Mouse (Mus musculus) CD4-positive helper T cell, adult 2 months (primary cell): Measurements from ENCODE around the gene Cnbp.

ENCODE experiments used
- DNase-seq: peaks from one replicate; pipeline ENCODE4 v3.0.0-alpha.2; 2012; ENCODE audit warnings: low read depth, missing footprints, low spot score

Cnbp gene

DNA sequence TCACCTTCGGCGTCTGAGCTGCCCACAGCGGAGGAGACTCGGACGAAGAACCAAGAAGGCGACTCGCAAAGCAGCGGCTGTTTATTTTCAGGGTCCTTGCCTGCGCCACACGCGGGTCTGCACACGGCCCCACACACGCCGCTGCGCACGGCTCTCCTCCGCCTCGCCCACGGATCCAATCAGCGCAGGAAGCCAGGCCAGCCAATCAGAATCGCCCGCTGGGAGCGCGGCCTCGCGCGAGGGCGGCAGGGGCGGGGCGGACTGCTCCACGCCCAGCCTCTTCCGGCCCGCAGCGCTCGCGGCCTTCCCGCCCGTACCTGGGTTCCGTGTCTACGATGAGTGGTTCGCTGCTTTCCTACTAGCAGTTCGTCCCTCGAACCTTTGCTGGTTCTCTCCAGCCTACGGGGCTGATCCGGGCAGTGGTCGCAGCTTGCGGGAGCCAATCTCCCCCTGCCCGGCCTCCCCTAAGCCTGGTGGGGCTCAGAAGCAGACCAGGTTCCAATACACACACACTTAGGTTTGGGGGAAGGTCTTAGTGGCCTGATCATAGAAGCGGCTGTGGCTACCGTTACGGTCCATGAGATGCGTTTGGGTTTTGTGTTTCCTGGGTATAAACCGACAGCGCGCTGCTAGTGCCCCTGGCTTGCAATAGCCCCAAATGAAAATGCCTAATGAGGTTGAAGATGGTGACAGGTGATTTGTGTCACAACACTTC is at the start of gene Cnbp:
Gene Cnbp (minus strand): TSS at position 207 of the 715 bp plus-strand sequence.
- peak; percentile 98 for DNase-seq

DNA sequence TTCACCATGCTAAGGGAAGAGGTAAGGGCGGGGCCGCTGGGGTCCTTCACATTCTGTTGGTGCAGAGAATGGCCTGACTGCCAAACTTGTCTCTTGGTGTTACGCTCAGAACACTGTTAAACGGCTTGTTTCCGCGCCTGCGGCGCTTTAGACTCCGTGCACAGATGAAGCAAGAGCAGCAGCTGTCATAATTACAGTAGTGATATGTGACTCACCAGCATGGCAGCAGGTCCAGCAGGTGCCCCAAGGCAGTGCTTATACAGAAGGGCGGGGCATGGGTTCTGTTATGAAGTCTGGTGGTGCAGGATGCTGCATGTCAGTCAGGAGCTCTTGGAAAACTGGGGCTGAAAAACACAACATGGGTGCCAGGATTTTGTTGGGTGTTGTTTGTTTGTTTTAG is 47.1 kb upstream of the Cnbp start:
- no peak for DNase-seq

DNA sequence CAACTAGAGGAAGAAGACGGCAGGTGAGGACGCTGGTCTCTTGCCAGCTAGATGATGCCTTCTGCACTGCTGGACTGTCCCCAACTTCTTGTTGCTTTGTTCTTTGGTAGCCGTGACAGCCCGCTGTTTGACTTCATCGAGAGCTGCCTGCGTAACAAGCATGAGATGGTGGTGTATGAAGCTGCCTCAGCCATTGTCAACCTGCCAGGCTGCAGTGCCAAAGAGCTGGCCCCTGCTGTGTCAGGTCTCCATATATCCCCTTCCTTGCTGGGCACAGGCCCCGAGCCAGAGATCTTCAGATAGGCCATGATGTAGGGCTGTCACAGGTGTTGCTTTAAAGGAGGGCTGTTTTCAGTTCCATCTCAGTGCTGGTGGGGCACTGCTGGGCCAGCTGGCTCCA is 43.0 kb upstream of the Cnbp start:
- no peak for DNase-seq

DNA sequence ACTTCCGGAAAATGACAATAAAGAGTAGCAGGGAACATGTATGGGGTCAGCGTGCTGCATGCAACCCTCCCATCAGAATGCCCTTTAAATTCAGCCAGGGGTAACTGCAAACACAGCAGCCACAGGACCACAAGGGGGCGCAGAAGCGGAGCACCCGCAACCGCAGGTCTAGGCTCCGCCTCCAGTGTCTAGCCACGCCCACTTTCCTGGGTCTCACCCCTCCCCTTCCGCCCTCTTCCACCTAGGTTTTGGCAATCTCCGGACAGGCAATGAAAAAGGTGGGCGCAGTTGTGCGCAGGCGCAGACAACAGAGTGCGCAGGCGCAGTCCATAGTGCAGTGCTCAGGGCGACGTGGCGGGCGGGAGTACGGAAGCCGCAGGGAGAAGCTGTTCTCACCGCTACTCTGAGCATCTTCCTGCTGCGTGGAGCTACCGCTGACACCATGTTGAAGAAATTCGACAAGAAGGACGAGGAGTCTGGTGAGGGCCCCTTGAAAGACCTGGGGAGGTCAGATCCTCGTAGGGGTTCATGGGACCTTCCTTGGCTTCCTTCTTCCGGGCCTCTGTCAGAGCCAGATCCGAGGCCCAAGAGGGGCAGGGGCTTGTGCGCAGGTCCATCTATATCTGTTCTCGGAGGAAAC is 36.8 kb upstream of the Cnbp start, which contains the start of gene Copg1:
Gene Copg1 (plus strand): TSS at position 221 of the 640 bp plus-strand sequence.
- peak; percentile 99 for DNase-seq

DNA sequence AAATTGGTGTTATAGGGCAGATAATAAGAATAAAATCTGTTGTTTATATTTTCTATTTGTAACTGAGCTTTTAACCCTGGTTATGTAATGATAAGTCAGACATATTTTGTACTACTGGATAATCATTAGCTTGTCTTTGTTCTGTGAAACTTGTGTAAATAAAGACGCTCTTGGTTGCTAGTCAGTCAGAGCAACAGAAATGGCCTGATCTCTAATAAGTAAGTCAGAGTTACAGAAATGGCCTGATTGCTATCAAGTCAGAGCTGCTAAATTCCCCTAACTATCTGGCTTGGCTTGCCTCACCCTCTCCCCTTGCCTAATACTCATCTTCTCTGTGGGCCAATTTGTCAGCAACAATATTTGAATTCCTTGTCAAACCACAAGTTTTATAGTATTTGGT is 35.8 kb upstream of the Cnbp start:
- no peak for DNase-seq

DNA sequence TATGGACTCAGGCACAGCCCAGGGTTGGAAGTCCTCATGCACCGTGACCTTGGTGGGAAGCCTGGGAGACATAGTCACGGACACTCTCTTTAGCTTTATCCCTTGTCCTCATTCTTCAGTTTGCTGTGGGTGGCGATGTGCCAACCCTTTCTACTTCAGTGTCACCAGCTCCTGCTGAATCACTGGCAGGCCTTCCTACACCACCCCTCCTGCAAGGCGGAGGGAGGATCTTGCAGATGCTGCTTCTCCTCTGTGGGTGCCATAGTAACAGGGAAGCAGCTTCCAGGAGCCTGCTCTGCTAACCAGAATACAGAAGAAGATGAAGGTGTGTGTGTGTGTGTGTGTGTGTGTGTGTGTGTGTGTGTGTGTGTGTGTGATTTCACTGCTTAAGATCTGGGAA is 31.9 kb upstream of the Cnbp start:
- DNase-seq, result no peak

DNA sequence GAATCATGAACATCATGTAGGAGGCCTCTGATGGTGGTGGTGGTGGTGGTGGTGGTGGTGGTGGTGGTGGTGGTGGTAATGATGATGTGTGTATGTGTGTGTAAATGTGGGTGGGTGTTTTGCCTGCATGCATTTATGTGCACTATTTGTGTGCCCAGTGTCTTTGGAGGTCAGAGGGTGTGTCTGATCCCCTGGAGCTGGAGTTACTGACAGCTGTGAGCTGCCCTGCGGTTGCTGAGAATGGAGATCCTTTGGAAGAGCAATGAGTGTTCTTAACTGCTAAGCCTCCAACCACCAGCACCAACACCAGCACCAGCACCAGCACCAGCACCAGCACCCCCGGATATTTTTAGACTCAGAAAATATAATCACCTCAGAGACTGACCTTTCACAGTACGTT is 31.3 kb upstream of the Cnbp start:
- DNase-seq, result no peak

DNA sequence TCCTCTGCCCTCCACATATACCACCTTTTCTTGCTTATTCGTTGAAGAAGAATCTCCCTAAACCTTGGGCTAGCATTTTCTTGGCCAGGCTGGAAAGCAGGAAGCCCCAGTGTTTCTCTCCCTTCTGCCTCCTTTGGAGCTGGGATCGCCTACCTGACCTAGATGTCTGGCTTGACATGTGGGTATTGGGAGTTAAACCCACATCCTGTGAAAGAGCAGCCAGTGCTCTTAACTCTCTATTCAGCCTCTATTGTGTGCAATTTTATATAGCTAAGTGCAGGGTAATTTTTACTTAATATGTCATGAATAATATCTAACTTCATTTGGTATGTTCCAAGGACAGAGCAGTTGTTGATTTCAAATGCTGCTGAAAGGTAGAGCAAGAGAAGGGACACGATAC is 28.7 kb upstream of the Cnbp start:
- no peak for DNase-seq

DNA sequence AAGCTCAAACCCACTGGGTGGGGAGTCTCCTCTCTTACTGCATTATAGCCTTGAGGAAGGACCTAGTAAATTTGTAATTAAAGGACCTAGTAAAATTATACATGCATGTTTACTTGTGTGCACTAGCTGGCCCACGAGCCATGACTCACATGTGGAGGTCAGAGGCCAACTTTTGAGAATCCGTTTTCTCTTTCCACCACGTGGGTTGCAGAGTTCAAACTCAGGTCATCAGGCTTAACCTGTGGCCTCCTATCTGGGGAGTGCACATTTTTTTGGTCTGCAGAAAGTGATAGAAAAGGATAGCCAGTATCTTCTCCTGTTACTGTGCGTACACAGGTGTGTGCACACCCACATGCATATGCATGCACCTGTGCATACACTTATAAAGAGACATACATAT is 28.1 kb upstream of the Cnbp start:
- DNase-seq, result no peak

DNA sequence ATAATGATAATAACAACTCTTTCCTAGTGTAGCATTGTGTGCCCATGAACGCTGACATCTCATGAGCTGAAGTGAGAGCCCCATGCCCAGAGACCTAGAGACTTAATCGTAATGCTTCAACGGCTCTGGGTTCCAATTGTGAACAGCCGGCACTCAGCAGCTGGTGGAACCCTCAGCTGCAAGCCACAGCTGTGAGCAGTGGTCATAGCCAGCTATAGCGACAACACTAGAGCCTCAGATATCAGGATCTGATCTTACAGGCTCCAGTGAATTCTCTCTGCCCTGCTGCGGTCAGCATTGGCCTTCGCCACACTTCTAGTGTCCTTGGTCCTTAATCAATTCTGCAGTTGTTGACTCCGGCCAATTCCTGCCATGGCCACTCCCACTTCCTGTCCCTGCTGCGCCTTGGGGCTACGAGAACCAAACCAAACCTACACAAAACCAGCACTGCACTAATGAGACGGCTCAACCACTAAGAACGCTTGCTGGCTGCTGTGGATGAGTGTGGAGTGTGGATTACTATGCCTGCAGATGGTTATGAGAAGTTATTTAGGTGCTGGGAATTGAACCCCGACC is 25.2 kb upstream of the Cnbp start:
- DNase-seq, result no peak

DNA sequence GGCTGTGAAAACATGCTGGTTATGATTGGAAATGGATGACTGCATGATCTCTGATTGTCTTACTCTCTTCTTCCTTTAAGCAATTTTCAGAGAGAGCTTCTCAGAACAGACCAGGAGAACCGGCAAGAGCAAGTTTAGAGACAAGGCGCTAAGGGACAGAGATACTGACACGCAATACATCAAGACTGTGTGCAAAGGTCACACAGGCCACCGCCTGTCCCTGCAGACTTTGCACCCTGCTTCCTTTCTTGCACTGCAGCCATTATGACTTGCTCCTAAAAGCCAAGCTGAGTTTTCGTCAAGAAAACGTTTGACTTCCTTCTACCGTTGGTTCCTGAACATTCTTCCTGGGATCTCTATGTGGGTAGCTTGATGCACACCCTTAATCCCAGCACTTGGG is 24.7 kb upstream of the Cnbp start:
- DNase-seq, result no peak

DNA sequence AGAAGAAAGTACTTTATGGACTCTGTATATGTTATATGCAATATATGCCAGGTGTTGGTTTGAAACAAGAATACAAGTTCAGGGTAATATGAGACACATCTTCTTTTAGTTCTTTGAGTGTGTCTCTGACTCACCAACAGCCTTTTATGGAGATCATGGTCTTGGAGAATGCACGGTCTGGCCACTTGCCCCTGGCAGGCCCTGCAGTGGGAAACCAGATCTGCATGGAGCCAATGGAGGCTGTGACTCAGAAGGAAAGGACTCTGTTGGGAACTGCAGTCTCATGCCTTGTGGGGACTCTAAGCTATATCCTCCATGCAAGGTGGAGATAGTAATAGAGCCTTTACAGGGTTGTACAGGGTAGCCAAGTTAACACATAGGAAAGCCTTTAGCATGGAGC is 24.2 kb upstream of the Cnbp start:
- DNase-seq, result no peak

DNA sequence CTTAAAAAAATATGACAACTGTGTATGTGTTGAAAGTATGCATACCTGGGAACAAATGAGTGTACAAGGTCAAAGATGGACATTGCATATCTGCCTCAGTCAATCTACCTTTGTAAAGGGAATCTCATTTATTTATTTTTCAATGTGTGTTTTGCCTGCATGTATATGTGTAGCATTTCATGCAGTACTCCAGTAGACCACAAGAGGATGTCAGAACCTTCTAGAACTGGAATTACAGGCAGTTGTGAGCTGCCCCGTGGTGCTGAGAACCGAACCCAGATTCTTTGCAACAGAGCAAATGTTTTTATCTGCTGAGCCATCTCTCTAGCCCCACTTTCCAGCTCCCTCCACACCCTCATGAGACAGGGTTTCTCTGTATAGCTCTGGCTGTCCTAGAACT is 23.1 kb upstream of the Cnbp start:
- no peak for DNase-seq

DNA sequence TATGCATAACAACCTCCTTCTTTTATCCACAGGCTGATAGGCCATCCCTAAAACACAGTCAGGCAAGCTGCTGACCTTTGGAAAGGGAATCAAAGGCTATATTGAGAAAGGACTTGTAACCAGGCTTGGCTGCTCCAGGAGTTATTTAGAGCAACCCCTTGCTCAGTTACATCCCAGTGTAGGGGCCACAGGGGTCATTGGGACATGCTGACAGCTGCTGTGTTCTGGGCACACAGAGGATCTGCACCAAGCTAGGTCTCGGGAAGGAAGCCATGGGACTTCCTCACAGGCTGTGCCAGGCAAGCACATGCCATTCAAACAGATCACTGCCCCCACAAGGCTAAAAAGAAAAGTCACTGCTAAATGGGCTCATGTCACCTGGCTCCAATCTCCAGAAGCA is 22.2 kb upstream of the Cnbp start:
- DNase-seq, result no peak

DNA sequence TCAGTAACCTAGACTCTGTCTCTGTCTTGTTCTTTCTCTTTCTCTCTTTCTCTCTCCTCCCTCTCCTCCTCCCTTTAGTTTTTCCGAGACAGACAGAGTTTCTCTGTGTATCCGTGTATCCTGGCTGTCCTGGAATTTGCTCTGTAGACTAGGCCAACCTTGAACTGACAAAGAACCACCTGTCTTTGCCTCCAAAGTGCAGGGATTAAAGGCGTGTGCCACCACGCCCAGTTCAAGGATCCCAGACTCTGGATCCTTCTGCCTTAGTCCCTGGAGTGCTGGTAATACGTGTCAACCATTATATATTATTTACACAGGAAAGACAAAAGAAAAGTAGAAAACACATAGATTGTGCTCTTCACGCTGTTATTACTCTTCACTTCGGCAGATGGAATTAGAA is 20.3 kb upstream of the Cnbp start:
- no peak for DNase-seq

DNA sequence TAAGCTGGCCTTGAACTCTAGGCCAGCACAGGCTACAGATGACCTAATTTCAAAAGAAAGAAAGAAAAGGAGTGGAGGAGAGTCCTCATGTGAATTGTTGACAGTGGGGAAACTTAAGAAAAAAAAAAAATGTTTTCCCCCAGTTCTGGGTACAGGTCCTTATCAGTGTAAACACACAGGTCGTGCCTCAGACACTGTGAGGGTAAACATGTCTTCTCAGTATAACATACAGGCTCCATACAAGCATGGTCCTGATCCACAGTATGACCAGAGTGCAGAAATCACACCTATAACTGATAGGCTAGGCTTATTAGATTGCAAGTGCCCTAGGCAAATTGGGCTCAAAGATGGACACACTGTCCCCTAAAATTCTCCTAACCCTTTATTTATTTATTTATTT is 19.5 kb upstream of the Cnbp start:
- DNase-seq, result no peak

DNA sequence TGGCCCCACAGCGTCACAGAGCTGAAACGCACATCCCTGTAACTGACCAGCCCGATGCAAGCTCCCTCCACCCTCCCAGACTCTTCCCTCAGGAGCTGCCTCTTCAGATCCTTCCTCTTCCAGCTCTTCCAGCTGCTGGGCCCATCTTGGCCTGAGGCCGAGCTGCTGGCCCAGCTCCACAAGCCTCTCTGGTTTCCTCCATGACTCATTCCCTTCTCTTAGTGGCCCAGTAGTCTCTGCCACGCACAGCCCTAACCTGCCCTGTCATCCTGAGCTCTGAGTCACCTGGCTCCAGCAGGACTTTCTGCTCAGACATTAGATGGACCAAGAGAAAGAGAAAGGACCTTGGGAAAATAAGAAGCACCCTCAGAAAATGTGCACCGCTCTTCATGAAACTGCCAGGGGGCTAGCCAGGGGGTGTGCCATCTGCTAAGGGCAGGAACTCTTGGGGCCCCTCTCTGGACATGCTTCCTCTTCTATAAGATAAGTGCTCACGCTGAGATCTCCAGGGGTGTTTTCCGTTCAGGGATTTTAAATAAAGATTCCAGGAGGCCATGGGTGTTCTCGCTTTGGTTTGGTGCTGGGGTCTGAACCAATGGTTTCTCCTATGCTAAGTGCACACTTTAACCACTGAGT is 18.1 kb upstream of the Cnbp start:
- DNase-seq, result no peak

DNA sequence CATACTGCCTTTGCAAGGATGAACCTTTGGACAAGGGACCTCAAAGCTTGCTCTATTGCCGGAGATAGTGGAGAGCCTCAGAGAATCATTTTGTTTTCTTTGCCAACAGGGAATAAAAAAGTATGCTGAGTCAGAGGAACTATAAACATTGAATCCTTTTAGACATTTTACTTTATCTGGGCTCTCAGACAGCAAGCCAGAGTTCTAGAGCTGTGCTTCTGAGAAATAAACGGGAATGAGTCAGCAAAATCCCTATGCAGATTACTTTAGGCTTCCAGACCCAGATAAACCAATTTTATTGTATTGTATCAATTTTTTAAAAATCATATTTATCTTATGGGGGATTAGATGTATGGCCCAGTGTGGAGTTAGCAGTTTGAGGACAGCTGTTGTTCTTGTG is 16.4 kb upstream of the Cnbp start:
- no peak for DNase-seq

DNA sequence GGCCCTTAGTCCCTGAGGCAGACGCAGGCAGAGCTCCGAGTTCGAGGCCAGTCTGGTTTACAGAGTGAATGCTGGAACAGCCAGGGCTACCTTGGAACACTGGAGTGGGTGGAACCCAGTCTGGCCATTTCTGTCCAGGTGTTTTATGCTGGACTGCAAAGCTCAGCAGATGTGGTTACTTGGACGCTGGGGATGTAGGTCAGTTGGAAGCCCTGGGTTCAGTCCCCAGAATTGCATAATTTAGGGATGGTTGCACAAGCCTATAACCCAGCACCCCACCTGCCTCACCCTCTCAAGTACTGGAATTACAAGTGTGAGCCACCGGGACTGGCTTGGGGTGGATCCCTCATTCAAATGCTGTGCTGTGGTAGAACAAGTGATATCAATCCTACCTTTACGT is 15.3 kb upstream of the Cnbp start:
- no peak for DNase-seq

DNA sequence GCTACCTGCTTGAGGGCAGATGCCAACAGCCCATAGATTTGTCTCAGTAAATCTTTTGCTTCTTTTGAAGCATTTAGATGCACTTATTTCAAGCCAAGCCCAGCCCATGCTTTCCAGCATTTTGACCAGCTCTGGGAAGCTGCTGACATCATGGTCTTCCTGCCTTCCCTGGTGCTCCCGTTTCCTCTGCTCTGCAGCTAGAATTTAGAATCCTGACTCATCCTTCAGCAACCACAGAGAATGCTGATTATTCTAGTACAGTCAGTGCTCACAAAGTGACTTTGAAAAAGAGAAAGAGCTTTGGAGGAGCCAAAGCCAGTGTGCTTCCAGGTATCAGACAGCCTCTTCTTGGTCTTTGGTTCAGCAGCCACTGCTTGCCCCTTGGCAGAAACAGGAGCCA is 6.2 kb upstream of the Cnbp start:
- no peak for DNase-seq

DNA sequence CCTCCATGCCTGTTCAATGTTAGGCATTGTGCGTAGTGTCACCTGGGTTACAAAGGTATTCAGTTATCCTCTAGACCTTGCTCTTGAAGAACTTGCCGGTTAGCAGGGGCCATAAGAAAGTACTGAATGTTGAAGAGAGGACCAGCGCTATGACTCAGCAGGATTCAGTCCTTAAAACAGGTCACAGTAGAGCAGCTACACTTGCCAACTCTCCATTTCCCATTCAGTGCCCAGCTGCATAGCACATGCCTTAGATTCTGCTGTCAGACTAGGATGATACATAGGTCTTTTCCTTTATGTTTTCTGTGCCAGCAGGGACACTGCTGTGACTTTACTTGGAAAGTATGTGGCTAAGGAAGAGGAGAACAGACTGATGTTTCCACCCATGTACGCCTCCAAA is 2.5 kb upstream of the Cnbp start:
- no peak for DNase-seq

DNA sequence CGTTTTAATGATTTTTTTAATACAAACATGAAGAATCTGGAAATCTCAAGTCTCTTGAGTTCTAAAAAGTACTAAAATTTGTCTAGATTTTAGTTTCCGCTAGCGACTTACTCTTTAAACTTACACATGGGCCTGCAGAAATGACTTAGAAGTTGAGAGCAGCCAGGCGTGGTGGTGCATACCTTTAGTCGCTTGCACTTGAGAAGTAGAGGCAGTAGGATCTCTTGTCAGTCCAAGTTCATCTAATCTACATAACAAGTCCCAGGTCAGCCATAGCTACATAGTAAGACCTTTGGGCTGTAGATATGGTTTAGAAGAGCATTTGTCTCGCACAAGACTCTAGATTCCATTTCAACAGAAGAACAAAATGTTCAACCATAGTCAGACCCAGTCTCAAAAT is 965 bp upstream of the Cnbp start:
- DNase-seq, result no peak
